Mouse (Mus musculus): ENCODE data around the gene Zcchc8. TPM values are rescaled to one million over a fixed set of nuclear protein-coding genes. Genes with fewer than 3 reads are reported as not detected.
"Not testable (repeated sequence)": the region's sequence is repeated elsewhere in the genome, so short reads cannot be mapped to it uniquely, and the experiment has no call there.

Gene Zcchc8
- 66.6 and 73.6 TPM in 2 replicates for polyA plus RNA-seq (2015; fragmentation: Nextera tagmentation; extraction: Ambion mirVana)

GRCm38 (mm10) chr5:123720328-123721311 lies at the start of gene Zcchc8:
TSS of gene Zcchc8 (minus strand) at chr5:123721100.
- no peaks in the 10 kb centered on the region for H3K9me3 ChIP-seq (replicated peaks)
- H3K4me3 ChIP-seq (replicated peaks) = peak within 1 kb of the TSS; percentile 91
- peaks cover 10% of the 10 kb centered on the region for H3K36me3 ChIP-seq
- H3K4me2 ChIP-seq (replicated peaks) = peak within 1 kb of the TSS; percentile 59
- peak within 1 kb of the TSS; percentile 90 for H3K27ac ChIP-seq (replicated peaks)
- peak within 1 kb of the TSS; percentile 81 for H3K9ac ChIP-seq
- H3K27me3 ChIP-seq = no peaks in the 10 kb centered on the region
- H3K4me1 ChIP-seq = peaks cover 21% of the 10 kb centered on the region; the same call in 1 of the 2 replicates
- peak; percentile 99 for ATAC-seq (ENCODE audit: insufficient number of reproducible peaks, low FRiP score, low TSS enrichment, low read depth)
- WGBS = under 1% methylated on average over 83 of the region's 83 CpGs

GRCm38 (mm10) chr5:123766455-123766854 lies 45.6 kb upstream of the Zcchc8 start:
- not testable (repeated sequence) for H3K9me3 ChIP-seq (replicated peaks); H3K27ac ChIP-seq (replicated peaks); H3K4me3 ChIP-seq (replicated peaks); H3K4me1 ChIP-seq; ATAC-seq (ENCODE audit: insufficient number of reproducible peaks, low FRiP score, low TSS enrichment, low read depth); H3K27me3 ChIP-seq; H3K9ac ChIP-seq; H3K4me2 ChIP-seq (replicated peaks)
- H3K36me3 ChIP-seq = peaks cover 58% of the 10 kb centered on the region
- WGBS = 86% methylated on average over 11 of the region's 11 CpGs

GRCm38 (mm10) chr5:123765506-123765905 lies 44.6 kb upstream of the Zcchc8 start:
- Histone ChIP-seq H3K27me3 (no peaks in the 10 kb centered on the region), H3K4me3 (replicated peaks) (no peak overlapping the region), H3K4me1 (no peaks in the 10 kb centered on the region), H3K27ac (replicated peaks) (no peak overlapping the region), H3K36me3 (peaks cover 49% of the 10 kb centered on the region), H3K9me3 (replicated peaks) (no peaks in the 10 kb centered on the region), H3K9ac (no peak overlapping the region), H3K4me2 (replicated peaks) (no peak overlapping the region)
- 93% methylated on average over 11 of the region's 11 CpGs for WGBS
- ATAC-seq (ENCODE audit: insufficient number of reproducible peaks, low FRiP score, low TSS enrichment, low read depth) = no peak

- peak; percentile 99 for ATAC-seq (ENCODE audit: insufficient number of reproducible peaks, low FRiP score, low TSS enrichment, low read depth)
- Histone ChIP-seq H3K4me2 (replicated peaks) (peak within 1 kb of the TSS; percentile 66), H3K9ac (peak within 1 kb of the TSS; percentile 82), H3K4me3 (replicated peaks) (peak within 1 kb of the TSS; percentile 74), H3K27ac (replicated peaks) (peak within 1 kb of the TSS; percentile 98), H3K4me1 (peaks cover 28% of the 10 kb centered on the region), H3K36me3 (peaks cover 10% of the 10 kb centered on the region), H3K9me3 (replicated peaks) (no peaks in the 10 kb centered on the region), H3K27me3 (no peaks in the 10 kb centered on the region)
- under 1% methylated on average over 63 of the region's 63 CpGs for WGBS
These were observed 28.5 kb upstream of the Zcchc8 start, which contains the start of the genes Rsrc2 and Kntc1 for GRCm38 (mm10) chr5:123749065-123750064. TSS of gene Rsrc2 (minus strand) at chr5:123749414. TSS of gene Kntc1 (plus strand) at chr5:123749716.

DNA sequence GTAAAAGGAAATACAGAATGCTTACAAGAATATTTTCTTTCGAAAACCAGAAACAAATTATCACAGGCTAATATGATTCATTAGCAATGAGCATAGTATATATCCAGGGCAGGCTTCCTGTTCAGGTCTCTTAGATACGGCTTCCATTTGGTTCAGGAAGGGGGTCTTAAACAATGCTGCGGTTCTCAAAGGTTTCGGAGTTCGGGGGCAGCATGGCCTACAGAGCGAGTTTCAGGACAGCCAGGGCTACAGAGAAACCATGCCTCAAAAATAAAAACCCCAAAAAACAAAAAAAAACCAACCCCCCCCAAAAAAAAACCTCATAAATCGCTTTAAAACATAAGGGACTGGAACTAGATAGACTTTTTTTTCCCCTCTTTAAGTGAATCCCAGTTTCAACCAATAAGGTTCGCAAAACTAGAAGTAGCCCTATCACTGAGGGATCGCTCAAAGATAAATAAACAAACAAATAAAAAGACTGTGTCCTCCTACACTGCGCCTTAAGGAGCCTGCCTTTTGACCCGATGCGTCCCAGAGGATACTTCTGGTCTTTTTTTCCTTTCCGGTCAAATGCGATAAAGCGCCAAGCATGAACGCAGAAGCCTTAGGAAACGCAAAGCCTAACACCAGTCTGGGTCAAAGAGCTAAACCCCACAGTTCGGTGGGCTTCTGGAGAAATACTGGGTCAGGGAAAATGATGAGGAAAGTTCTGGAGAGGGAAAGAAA lies 27.6 kb upstream of the Zcchc8 start:
- Histone ChIP-seq H3K4me3 (replicated peaks) (peak overlapping the region; percentile 74), H3K27ac (replicated peaks) (peak overlapping the region; percentile 98), H3K9ac (peak overlapping the region; percentile 82), H3K4me1 (peaks cover 28% of the 10 kb centered on the region), H3K36me3 (peaks cover 13% of the 10 kb centered on the region), H3K4me2 (replicated peaks) (peak overlapping the region; percentile 63), H3K27me3 (no peaks in the 10 kb centered on the region), H3K9me3 (replicated peaks) (no peaks in the 10 kb centered on the region)
- no peak for ATAC-seq (ENCODE audit: insufficient number of reproducible peaks, low FRiP score, low TSS enrichment, low read depth)
- under 1% methylated on average over 18 of the region's 18 CpGs for WGBS

DNA sequence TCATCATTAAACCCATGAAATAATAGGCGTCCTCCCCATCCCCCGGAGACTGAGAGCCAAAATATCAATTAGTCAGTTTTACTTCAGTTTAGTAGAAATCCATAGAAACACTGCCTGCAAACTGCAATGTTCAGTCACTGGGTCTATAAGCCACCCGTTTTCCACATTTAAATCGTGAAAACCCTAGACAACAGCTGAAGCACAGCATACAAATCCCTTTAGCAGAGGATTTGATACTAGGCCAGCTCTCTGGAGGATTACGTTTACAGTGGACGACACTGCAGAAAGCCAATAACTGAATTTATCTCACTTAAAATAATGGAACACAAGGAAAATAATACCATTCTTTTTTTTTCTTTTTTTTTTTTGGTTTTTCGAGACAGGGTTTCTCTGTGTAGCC lies 26.7 kb upstream of the Zcchc8 start:
- Histone ChIP-seq H3K4me1 (peaks cover 28% of the 10 kb centered on the region), H3K27me3 (no peaks in the 10 kb centered on the region), H3K9me3 (replicated peaks) (no peaks in the 10 kb centered on the region), H3K36me3 (peaks cover 20% of the 10 kb centered on the region), H3K27ac (replicated peaks) (no peak overlapping the region), H3K4me3 (replicated peaks) (peak overlapping the region; percentile 74), H3K4me2 (replicated peaks) (peak overlapping the region; percentile 63), H3K9ac (peak overlapping the region; percentile 46; the same call in 1 of the 2 replicates)
- 17% methylated on average over 7 of the region's 7 CpGs for WGBS
- no peak for ATAC-seq (ENCODE audit: insufficient number of reproducible peaks, low FRiP score, low TSS enrichment, low read depth)

GRCm38 (mm10) chr5:123746253-123746652 lies 25.4 kb upstream of the Zcchc8 start:
- no peaks in the 10 kb centered on the region for H3K27me3 ChIP-seq
- peaks cover 28% of the 10 kb centered on the region for H3K4me1 ChIP-seq
- no peaks in the 10 kb centered on the region for H3K9me3 ChIP-seq (replicated peaks)
- no peak overlapping the region for H3K27ac ChIP-seq (replicated peaks)
- peak overlapping the region; percentile 17 for H3K4me3 ChIP-seq (replicated peaks)
- H3K36me3 ChIP-seq = peaks cover 24% of the 10 kb centered on the region
- no peak for ATAC-seq (ENCODE audit: insufficient number of reproducible peaks, low FRiP score, low TSS enrichment, low read depth)
- peak overlapping the region; percentile 25 for H3K4me2 ChIP-seq (replicated peaks)
- H3K9ac ChIP-seq = no peak overlapping the region

DNA sequence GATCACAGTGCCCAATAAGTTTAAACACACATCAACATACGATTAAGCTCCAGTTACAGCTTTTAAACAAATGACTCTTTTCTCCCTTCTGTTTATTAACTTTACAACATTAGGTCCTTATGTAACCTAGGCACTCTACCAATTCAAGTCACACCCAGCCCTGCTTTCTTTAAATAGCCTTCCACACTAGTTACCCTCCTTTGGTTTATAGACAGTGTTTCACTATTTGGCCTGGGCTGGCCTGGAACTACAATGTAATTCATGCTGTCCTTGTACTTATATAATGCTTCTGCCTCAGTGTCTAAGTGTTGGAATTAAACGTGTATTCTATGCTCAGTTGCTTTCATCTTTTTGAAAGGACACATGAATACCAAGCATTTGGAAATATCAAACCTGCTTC lies 23.5 kb upstream of the Zcchc8 start:
- Histone ChIP-seq H3K9ac (no peak overlapping the region), H3K4me1 (peaks cover 21% of the 10 kb centered on the region), H3K36me3 (peaks cover 36% of the 10 kb centered on the region), H3K4me3 (replicated peaks) (no peak overlapping the region), H3K9me3 (replicated peaks) (no peaks in the 10 kb centered on the region), H3K4me2 (replicated peaks) (no peak overlapping the region), H3K27ac (replicated peaks) (no peak overlapping the region), H3K27me3 (no peaks in the 10 kb centered on the region)
- ATAC-seq (ENCODE audit: insufficient number of reproducible peaks, low FRiP score, low TSS enrichment, low read depth) = no peak
- 85% methylated on average over 2 of the region's 2 CpGs for WGBS

DNA sequence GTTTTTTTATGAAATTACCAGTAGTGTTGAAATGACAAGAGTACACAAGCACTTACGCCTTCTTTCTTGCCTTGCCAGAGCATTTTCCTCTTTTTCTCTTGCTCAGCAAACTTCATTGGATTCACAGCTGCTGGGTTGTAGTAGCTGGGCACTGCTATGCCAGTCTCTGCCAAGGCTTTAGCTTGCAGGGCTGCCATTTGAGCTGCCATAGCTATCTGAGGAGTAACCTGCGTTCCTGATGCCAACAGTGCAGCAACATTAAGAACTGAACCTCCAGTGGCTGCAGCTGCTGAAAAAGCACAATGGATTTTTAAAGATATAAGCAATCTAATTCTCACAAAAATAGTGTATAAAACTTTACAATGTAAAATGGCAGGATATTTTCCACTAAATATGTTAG lies 10.1 kb upstream of the Zcchc8 start:
- Histone ChIP-seq H3K27me3 (no peaks in the 10 kb centered on the region), H3K36me3 (peaks cover 72% of the 10 kb centered on the region), H3K4me3 (replicated peaks) (no peak overlapping the region), H3K9me3 (replicated peaks) (no peaks in the 10 kb centered on the region), H3K4me1 (no peaks in the 10 kb centered on the region), H3K4me2 (replicated peaks) (no peak overlapping the region), H3K27ac (replicated peaks) (no peak overlapping the region), H3K9ac (no peak overlapping the region)
- no peak for ATAC-seq (ENCODE audit: insufficient number of reproducible peaks, low FRiP score, low TSS enrichment, low read depth)
- WGBS = 90% methylated on average over 2 of the region's 2 CpGs

DNA sequence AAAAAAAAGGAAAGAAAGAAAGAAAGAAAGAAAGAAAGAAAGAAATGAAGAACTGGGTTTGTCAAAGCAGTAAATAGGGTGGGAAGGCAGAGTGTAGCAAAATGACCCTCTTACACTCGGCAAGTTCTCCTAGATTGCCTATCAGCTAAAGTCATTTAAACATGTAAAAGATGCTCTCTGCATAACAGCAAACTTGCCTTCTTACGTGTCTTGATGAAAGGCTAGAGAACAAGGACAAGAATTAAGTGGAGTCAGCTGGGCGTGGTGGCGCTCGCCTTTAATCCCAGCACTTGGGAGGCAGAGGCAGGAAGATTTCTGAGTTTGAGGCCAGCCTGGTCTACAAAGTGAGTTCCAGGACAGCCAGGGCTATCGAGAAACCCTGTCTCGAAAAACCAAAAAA lies 2.9 kb upstream of the Zcchc8 start:
- not testable (repeated sequence) for H3K9me3 ChIP-seq (replicated peaks); H3K27me3 ChIP-seq; H3K4me2 ChIP-seq (replicated peaks); H3K4me3 ChIP-seq (replicated peaks); H3K27ac ChIP-seq (replicated peaks); ATAC-seq (ENCODE audit: insufficient number of reproducible peaks, low FRiP score, low TSS enrichment, low read depth); H3K4me1 ChIP-seq; H3K9ac ChIP-seq
- peaks cover 13% of the 10 kb centered on the region for H3K36me3 ChIP-seq
- WGBS = 93% methylated on average over 7 of the region's 7 CpGs

Measured in embryonic facial prominence, embryonic 15.5 days (tissue).